Mouse (Mus musculus) mouse embryonic stem cell (cell line): ENCODE results near the gene Chpt1.
"Not testable (repeated sequence)": the region's sequence is repeated elsewhere in the genome, so short reads cannot be mapped to it uniquely, and the experiment has no call there.

Experiments
- in situ Hi-C, 2 experiments: fragments of 300-500 bp; cut with MboI; formaldehyde crosslinking; loops; 1 replicate in 1 of 2; 3 replicates in 1 of 2; pipeline ENCODE4 v1.14.3; 2019 to 2020; ENCODE audit warnings: low sequenced_read_pairs in 2 of 2, low pct_unique_long_range_greater_than_20kb in 1 of 2, mixed read lengths in 1 of 2; ENCODE audit not compliant: unreplicated experiment in 1 of 2

Gene Chpt1

GRCm38 (mm10) chr10:88503421-88504314 lies at the start of gene Chpt1:
TSS of gene Chpt1 (minus strand) at chr10:88504073.
- in situ Hi-C loops, result no loop called here

GRCm38 (mm10) chr10:88552738-88553137 lies 48.9 kb upstream of the Chpt1 start:
- in situ Hi-C loops, result loop anchor here (5.0 kb wide), 1 partner anchor 175 kb away; no protein-coding TSS in a partner anchor

DNA sequence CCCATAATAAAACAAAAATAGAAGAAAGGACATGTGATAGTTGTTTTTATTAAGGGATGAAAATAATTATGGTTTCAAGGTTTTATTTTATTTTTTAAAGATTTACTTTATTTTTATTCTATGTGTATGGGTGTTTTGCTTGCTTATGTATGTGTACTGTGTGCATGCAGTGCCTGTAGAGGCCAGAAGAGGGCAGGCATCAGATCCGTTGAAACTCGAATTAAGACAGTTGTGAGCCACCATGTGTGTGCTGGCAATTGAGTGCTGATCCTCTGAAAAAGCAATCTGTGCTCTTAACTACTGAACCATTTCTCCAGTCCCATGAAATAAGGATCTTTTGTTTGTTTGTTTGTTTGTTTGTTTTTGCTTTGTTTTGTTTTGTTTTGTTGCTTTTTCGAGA lies 46.4 kb upstream of the Chpt1 start:
- in situ Hi-C loops, result loop anchor here (5.0 kb wide), 1 partner anchor 177 kb away; no protein-coding TSS in a partner anchor

GRCm38 (mm10) chr10:88547635-88548034 lies 43.8 kb upstream of the Chpt1 start:
- in situ Hi-C loops, result no loop called here

- in situ Hi-C loops, result no loop called here
These were observed 26.8 kb upstream of the Chpt1 start for GRCm38 (mm10) chr10:88530631-88531030.

GRCm38 (mm10) chr10:88524016-88524415 lies 20.1 kb upstream of the Chpt1 start:
- in situ Hi-C loops, result no loop called here

GRCm38 (mm10) chr10:88523212-88523611 lies 19.3 kb upstream of the Chpt1 start:
- in situ Hi-C loops, result no loop called here

DNA sequence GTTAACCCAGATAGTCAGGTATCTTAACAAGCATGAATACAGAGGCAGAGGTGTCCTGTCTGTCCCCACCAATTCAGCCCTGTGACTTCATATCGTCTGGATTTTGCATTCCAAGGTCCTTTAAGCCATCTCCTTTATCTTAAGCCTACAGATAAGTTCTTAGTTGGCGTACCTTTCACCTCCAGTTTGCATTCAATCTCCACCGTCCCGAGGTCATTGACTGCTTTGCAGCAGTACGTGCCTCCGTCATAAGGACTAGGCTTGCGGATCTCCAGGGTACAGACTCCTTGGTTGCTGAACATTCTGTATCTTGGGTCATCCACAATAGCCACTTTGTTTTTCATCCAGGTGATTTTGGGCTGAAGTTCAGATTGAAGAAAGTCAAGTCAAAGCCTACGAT lies 18.9 kb upstream of the Chpt1 start:
- in situ Hi-C loops, result no loop called here

DNA sequence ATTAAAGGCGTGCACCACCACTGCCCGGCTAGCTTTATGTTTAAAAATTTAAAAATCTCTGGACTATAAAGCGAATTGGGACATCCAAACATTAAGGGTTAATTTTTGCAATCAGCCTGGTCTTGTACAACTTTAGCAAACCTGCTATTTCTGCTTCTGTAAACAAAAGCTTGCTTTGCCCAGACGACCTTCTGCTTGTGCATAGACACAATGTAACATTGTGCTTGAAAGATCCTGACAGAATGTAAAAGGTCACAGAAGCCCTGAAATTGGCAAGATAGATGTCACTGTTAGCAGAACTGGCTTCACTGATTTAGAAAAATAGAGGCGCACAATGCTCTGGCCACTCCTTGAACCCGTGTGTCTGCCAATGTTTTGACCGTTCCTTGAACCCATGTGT lies 11.2 kb upstream of the Chpt1 start:
- in situ Hi-C loops, result not testable (repeated sequence)

- in situ Hi-C loops, result no loop called here
These were observed 10.6 kb upstream of the Chpt1 start for GRCm38 (mm10) chr10:88514495-88514894.

GRCm38 (mm10) chr10:88513574-88514135 lies 9.8 kb upstream of the Chpt1 start:
- in situ Hi-C loops, result no loop called here

DNA sequence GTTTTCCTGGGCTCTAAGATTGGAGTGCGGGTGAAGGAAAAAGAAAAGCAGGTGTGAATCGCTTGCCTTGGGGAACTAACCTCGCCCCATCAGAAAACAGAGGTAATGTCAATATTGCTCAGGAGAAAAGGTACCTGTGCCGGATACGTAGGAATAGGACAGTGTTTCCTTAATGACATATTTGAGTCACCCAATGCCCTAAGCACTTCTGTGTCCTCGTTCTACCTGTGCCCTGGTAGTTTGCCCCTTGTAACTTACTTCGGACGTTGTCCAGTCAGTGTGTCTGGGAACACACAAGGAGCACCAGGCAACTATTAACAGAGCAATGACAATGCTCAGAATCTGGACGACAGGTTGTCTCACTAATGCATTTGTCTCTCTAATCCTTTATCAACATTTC lies 7.5 kb upstream of the Chpt1 start:
- in situ Hi-C loops, result no loop called here

DNA sequence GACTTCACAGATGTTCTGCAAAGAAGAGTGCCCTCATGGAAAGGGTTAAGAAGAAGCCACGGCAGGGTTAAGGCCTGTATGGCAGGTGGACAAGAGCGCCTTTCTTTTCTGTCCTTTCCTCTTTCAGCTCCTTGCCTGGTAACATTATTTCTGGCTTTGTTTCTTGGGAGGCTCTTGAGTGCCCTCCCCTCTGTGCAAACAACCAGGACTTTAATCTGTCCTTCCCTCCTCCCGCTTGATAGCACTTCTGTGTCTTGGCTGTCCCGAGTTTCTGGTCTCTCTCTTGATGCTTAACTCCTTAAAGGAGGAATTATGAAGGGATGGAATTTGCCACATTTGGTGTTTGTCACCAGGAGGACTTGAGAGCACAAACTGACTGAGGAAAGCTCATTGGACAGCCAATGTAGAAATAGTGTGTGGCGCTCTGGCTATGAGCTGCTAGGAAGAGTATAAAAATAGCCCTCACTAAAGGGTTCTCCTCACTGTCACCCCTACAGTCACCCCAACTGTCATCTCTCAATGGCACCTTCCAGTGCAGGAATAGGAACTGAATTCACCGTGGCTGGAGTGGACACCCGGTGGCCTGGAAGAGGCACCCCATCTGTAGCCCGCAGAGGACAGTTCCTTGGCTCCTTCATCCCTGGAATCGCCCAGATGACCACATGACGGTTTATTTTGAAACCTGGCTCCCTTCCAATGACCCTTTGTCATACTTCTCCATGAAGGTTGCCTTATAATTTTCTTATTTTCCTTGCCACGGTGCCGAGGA lies 6.8 kb upstream of the Chpt1 start:
- in situ Hi-C loops, result no loop called here

- in situ Hi-C loops, result no loop called here
These were observed 3.8 kb upstream of the Chpt1 start for GRCm38 (mm10) chr10:88507691-88508143.

- in situ Hi-C loops, result no loop called here
These were observed 1.4 kb upstream of the Chpt1 start for GRCm38 (mm10) chr10:88505256-88505655.

DNA sequence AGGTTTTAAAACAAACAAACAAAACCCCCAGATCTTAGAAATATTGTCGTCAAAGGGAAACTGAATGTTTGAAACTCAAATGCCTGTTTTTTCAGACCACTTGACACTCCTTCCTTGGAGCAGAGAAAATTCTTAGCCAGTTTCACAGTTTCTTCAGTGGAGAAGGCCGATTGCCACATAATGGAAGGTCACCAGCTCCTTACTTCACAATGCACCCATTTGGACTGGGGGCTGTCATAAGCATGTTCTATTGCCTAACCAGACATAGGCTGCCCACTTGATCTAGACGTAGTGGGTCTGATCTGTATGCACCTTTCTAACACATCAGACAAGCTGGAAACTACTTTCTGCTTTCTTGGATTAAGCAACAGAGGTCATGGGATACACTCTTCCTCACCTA lies 608 bp upstream of the Chpt1 start:
- in situ Hi-C loops, result no loop called here

- in situ Hi-C loops, result no loop called here
These were observed 954 bp downstream of the Chpt1 start for GRCm38 (mm10) chr10:88502919-88503318.

GRCm38 (mm10) chr10:88501886-88502765 lies 1.7 kb downstream of the Chpt1 start:
- in situ Hi-C loops, result no loop called here
